Mouse (Mus musculus): ENCODE measurements around the gene Ugt1a8. TPM values are rescaled to one million over a fixed set of nuclear protein-coding genes. Genes with fewer than 3 reads are reported as not detected.
"Not testable (repeated sequence)": the region's sequence is repeated elsewhere in the genome, so short reads cannot be mapped to it uniquely, and the experiment has no call there.

The Ugt1a8 gene
- polyA plus RNA-seq (2016; fragmentation: Nextera tagmentation; extraction: Ambion mirVana) = not detected in 2 replicates

GRCm38 (mm10) chr1:88087513-88087912, at the start of gene Ugt1a8:
Gene Ugt1a8 (plus strand): TSS chr1:88087813.
- Histone ChIP-seq H3K9me3 (no peaks in the 10 kb centered on the region), H3K4me3 (no peak within 1 kb of the TSS), H3K36me3 (no peaks in the 10 kb centered on the region), H3K27ac (no peak within 1 kb of the TSS), H3K9ac (no peak within 1 kb of the TSS), H3K27me3 (no peaks in the 10 kb centered on the region), H3K4me1 (no peaks in the 10 kb centered on the region), H3K4me2 (replicated peaks) (no peak within 1 kb of the TSS)
- ATAC-seq (ENCODE audit: insufficient number of reproducible peaks, insufficient read depth, low FRiP score, low TSS enrichment) = no peak
- WGBS = 71% methylated on average over 3 of the region's 3 CpGs

DNA sequence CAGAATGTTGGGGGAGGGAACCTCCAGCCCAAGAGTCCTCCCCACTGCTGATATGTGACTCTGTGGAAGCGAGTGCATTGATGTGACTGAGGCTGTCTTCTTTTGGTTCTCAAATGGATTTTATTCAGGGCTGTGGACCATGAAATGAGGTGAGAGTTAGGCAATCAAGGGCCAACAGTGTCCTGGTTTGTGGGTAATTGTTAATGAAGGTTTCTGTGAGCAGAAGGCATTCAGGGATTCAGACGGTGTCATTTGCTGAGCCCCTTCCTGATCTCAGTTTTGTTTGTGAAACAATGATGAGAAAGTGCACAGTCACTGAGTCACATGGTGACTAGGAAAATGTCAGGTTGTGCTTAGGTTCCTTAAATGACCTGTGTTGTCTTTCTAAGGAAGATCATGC, 44.6 kb upstream of the Ugt1a8 start:
- H3K9me3 ChIP-seq; H3K4me3 ChIP-seq; ATAC-seq (ENCODE audit: insufficient number of reproducible peaks, insufficient read depth, low FRiP score, low TSS enrichment); H3K4me1 ChIP-seq; H3K27ac ChIP-seq; H3K9ac ChIP-seq; H3K27me3 ChIP-seq; H3K36me3 ChIP-seq; H3K4me2 ChIP-seq (replicated peaks): not testable (repeated sequence)
- 84% methylated on average over 2 of the region's 2 CpGs for WGBS

DNA sequence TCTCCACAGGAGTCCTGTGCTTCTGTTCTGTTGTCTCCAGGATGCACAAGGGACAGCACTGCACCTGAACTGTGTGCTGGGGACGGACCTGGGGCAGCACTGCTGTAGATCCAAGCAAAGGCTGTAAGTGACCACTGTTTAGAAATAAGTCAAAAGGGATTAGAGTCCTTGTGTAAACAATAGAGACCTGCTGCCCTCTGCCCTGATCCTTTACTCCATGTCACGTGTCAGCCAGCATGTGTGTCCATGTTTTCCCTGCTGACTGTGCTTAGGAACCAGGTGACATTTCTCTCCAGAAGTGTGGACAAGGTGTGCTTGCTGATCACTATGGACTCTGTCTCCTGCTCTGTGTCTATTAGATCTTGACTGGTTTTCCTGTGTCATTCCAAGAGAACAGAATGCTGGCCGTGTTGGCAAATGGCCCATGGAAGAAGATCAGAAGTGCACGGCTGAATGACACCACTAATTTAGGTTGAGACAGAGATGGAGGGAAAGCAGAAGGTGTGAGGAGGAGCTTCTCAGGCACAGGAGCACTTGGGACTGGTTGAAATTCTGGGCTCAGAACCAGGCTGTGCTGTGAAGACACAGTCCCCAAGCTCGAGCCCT, 42.7 kb upstream of the Ugt1a8 start:
- not testable (repeated sequence) for H3K36me3 ChIP-seq; H3K27me3 ChIP-seq; H3K4me3 ChIP-seq; H3K9me3 ChIP-seq; H3K9ac ChIP-seq; ATAC-seq (ENCODE audit: insufficient number of reproducible peaks, insufficient read depth, low FRiP score, low TSS enrichment); H3K4me2 ChIP-seq (replicated peaks); H3K27ac ChIP-seq; H3K4me1 ChIP-seq
- WGBS = 76% methylated on average over 4 of the region's 5 CpGs

DNA sequence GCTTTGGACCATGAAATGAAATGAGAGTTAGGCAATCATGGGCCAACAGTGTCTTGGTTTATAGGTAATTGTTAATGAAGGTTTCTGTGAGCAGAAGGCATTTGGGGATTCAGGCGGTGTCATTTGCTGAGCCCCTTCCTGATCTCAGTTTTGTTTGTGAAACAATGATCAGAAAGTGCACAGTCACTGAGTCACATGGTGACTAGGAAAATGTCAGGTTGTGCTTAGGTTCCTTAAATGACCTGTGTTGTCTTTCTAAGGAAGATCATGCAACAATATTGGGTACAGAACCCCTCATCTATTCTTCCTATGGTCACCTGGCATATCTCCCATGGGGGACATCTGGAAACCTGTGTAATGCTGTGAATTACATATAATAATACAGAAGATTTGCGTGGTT, 40.2 kb upstream of the Ugt1a8 start:
- not testable (repeated sequence) for H3K27me3 ChIP-seq; H3K36me3 ChIP-seq; H3K9me3 ChIP-seq; H3K4me3 ChIP-seq; H3K4me2 ChIP-seq (replicated peaks); ATAC-seq (ENCODE audit: insufficient number of reproducible peaks, insufficient read depth, low FRiP score, low TSS enrichment); H3K9ac ChIP-seq; H3K4me1 ChIP-seq; H3K27ac ChIP-seq
- WGBS = 80% methylated on average over 2 of the region's 2 CpGs

DNA sequence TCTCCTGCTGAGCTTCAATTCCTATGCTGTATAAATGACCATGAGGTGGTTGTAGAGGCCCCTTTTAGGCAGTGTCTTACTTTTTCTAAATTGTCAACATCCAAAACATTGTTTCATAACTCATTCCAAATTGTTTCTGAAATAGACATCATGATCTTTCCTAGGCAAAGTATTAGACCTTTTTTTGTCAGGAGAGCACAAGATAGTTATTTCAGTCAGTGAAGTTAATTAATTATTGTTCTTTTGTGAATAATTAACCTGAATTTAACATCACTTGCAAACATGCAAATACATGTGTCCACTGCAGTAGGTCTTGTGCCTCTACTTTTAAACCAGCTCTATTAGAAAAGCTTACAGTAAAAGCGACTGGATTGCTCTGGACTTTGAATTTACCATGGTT, 32.5 kb upstream of the Ugt1a8 start, which contains the start of gene Ugt1a10:
Gene Ugt1a10 (plus strand): TSS at position 301 of the 400 bp plus-strand sequence.
- no peak for ATAC-seq (ENCODE audit: insufficient number of reproducible peaks, insufficient read depth, low FRiP score, low TSS enrichment)
- WGBS = 62% methylated on average over 1 of the region's 1 CpGs
- H3K27me3 ChIP-seq = no peaks in the 10 kb centered on the region

DNA sequence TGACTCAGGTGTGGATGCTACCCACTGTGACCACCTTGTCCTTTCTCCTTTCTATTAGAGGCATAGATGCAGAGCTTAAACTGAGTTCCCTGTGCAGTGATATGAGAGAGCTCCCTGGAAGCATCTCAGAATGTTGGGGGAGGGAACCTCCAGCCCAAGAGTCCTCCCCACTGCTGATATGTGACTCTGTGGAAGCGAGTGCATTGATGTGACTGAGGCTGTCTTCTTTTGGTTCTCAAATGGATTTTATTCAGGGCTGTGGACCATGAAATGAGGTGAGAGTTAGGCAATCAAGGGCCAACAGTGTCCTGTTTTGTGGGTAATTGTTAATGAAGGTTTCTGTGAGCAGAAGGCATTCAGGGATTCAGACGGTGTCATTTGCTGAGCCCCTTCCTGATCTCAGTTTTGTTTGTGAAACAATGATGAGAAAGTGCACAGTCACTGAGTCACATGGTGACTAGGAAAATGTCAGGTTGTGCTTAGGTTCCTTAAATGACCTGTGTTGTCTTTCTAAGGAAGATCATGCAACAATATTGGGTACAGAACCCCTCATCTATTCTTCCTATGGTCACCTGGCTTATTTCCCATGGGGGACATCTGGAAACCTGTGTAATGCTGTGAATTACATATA, 21.0 kb upstream of the Ugt1a8 start:
- not testable (repeated sequence) for H3K9me3 ChIP-seq; ATAC-seq (ENCODE audit: insufficient number of reproducible peaks, insufficient read depth, low FRiP score, low TSS enrichment); H3K36me3 ChIP-seq; H3K27me3 ChIP-seq; H3K4me3 ChIP-seq; H3K4me2 ChIP-seq (replicated peaks); H3K27ac ChIP-seq; H3K9ac ChIP-seq; H3K4me1 ChIP-seq
- WGBS = 63% methylated on average over 1 of the region's 2 CpGs

More for the DNA sequence above, 32.5 kb upstream of the Ugt1a8 start, which contains the start of gene Ugt1a10:
- Histone ChIP-seq H3K9me3 (no peaks in the 10 kb centered on the region), H3K36me3 (no peaks in the 10 kb centered on the region), H3K4me1 (no peaks in the 10 kb centered on the region), H3K4me3 (no peak within 1 kb of the TSS), H3K4me2 (replicated peaks) (no peak within 1 kb of the TSS), H3K27ac (no peak within 1 kb of the TSS), H3K9ac (no peak within 1 kb of the TSS)

GRCm38 (mm10) chr1:88070495-88070894, 17.1 kb upstream of the Ugt1a8 start, which contains the start of gene Ugt1a9:
Gene Ugt1a9 (plus strand): TSS chr1:88070800.
- Histone ChIP-seq H3K36me3 (no peaks in the 10 kb centered on the region), H3K9me3 (no peaks in the 10 kb centered on the region), H3K4me2 (replicated peaks) (no peak within 1 kb of the TSS), H3K27me3 (no peaks in the 10 kb centered on the region), H3K4me1 (no peaks in the 10 kb centered on the region), H3K4me3 (no peak within 1 kb of the TSS), H3K27ac (no peak within 1 kb of the TSS), H3K9ac (no peak within 1 kb of the TSS)
- no peak for ATAC-seq (ENCODE audit: insufficient number of reproducible peaks, insufficient read depth, low FRiP score, low TSS enrichment)
- 68% methylated on average over 2 of the region's 2 CpGs for WGBS

DNA sequence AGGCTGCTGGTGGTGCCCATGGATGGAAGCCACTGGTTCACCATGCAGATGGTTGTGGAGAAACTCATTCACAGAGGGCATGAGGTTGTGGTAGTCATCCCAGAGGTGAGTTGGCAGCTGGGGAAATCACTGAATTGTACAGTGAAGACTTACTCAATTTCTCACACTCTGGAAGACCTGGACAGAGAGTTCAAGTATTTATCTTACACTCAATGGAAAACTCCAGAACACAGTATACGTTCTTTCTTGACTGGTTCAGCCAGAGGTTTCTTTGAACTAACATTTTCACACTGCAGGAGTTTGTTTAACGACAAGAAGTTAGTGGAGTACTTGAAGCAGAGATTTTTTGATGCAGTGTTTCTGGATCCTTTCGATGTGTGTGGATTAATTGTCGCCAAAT, 16.7 kb upstream of the Ugt1a8 start:
- no peaks in the 10 kb centered on the region for H3K27me3 ChIP-seq
- no peak overlapping the region for H3K4me3 ChIP-seq
- H3K9ac ChIP-seq = no peak overlapping the region
- H3K27ac ChIP-seq = no peak overlapping the region
- H3K4me1 ChIP-seq = no peaks in the 10 kb centered on the region
- H3K4me2 ChIP-seq (replicated peaks) = no peak overlapping the region
- ATAC-seq (ENCODE audit: insufficient number of reproducible peaks, insufficient read depth, low FRiP score, low TSS enrichment) = no peak
- WGBS = 89% methylated on average over 4 of the region's 4 CpGs
- H3K9me3 ChIP-seq = no peaks in the 10 kb centered on the region
- H3K36me3 ChIP-seq = no peaks in the 10 kb centered on the region

DNA sequence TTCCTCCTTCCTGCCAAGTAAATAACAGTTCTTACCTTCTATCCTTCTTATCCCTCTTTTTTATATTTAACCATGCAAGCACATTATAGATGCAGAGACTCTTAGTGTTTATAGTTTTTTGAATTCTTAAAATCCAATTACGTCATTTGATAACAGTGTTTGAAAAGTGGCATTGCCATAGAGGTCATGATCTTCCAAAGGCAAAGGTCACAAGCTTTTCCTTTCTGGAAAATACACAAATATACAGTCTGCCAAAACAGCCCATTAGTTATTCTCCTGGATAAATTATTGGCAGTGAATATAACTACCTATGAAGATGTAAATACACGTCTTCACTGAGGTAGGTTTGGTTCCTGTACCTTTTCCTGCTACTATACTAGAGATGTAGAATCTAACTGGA, 13.1 kb upstream of the Ugt1a8 start:
- Histone ChIP-seq H3K27me3 (no peaks in the 10 kb centered on the region), H3K9me3 (no peaks in the 10 kb centered on the region), H3K4me3 (no peak overlapping the region), H3K4me1 (no peaks in the 10 kb centered on the region), H3K36me3 (no peaks in the 10 kb centered on the region), H3K9ac (no peak overlapping the region), H3K4me2 (replicated peaks) (no peak overlapping the region), H3K27ac (no peak overlapping the region)
- 85% methylated on average over 2 of the region's 2 CpGs for WGBS
- no peak for ATAC-seq (ENCODE audit: insufficient number of reproducible peaks, insufficient read depth, low FRiP score, low TSS enrichment)

GRCm38 (mm10) chr1:88077128-88077527, 10.5 kb upstream of the Ugt1a8 start:
- H3K4me3 ChIP-seq = no peak overlapping the region
- no peaks in the 10 kb centered on the region for H3K27me3 ChIP-seq
- no peak overlapping the region for H3K4me2 ChIP-seq (replicated peaks)
- 89% methylated on average over 1 of the region's 1 CpGs for WGBS
- no peak for ATAC-seq (ENCODE audit: insufficient number of reproducible peaks, insufficient read depth, low FRiP score, low TSS enrichment)
- no peaks in the 10 kb centered on the region for H3K4me1 ChIP-seq
- no peak overlapping the region for H3K27ac ChIP-seq
- no peak overlapping the region for H3K9ac ChIP-seq
- H3K9me3 ChIP-seq = no peaks in the 10 kb centered on the region
- no peaks in the 10 kb centered on the region for H3K36me3 ChIP-seq

DNA sequence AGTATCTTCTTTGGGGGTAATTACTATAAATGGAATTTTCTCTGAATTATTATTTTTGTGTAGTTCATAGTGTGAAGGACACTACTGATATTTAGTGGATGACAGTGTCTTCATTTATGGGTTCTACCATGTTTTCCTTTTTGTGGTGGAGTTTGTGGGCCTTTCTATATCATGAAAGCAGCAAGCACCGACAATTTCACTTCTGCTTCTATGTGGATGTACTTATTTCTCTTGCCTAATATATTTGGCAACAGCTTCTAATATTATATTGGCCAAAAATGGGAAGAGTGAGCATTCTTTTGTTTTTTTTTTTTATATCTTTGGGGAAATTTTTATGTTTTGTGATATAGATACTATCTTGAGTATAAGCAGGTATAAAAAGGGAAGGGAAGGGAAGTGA, 5.9 kb upstream of the Ugt1a8 start:
- Histone ChIP-seq H3K9ac (no peak overlapping the region), H3K9me3 (no peaks in the 10 kb centered on the region)
- ATAC-seq (ENCODE audit: insufficient number of reproducible peaks, insufficient read depth, low FRiP score, low TSS enrichment) = no peak

GRCm38 (mm10) chr1:88086125-88086524, 1.5 kb upstream of the Ugt1a8 start:
- Histone ChIP-seq H3K27me3 (no peaks in the 10 kb centered on the region), H3K4me3 (no peak overlapping the region), H3K4me1 (no peaks in the 10 kb centered on the region), H3K36me3 (no peaks in the 10 kb centered on the region), H3K9me3 (no peaks in the 10 kb centered on the region), H3K27ac (no peak overlapping the region), H3K9ac (no peak overlapping the region), H3K4me2 (replicated peaks) (no peak overlapping the region)
- 68% methylated on average over 1 of the region's 1 CpGs for WGBS
- no peak for ATAC-seq (ENCODE audit: insufficient number of reproducible peaks, insufficient read depth, low FRiP score, low TSS enrichment)

More for the DNA sequence above, 5.9 kb upstream of the Ugt1a8 start:
- Histone ChIP-seq H3K36me3 (no peaks in the 10 kb centered on the region), H3K4me3 (no peak overlapping the region), H3K4me2 (replicated peaks) (no peak overlapping the region), H3K27ac (no peak overlapping the region), H3K27me3 (no peaks in the 10 kb centered on the region), H3K4me1 (no peaks in the 10 kb centered on the region)
- 86% methylated on average over 1 of the region's 1 CpGs for WGBS

Data from embryonic facial prominence, embryonic 12.5 days (tissue).